Mouse (Mus musculus): ENCODE results near the gene Myh8. TPM values are rescaled to one million over a fixed set of nuclear protein-coding genes. Genes with fewer than 3 reads are reported as not detected.

Gene Myh8
- polyA plus RNA-seq, 1 experiment, result not detected

DNA sequence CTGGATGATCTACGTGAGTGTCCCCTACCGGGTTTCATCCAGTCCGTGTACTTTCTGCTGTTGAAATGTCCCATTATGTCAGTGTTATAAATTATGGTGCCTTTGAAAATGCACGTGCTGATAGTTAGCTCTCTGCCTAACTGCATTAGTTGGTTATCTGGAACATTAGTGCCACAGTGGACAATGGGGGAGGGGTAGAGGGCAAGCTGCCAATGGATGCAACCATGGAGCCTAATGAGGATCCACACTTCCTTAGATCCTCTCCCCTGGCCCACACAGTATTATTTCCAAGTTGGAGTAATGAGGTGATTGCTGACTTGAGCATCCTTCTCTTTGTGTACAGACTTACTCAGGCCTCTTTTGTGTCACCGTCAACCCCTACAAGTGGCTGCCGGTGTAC, 35.9 kb upstream of the Myh8 start:
- no peak for TF ChIP-seq CTCF (IDR thresholded peaks at IDR 0.05; ENCODE audit: extremely low read depth, insufficient read length, insufficient replicate concordance, low read depth, low read length)
- TF ChIP-seq POLR2A (IDR thresholded peaks at IDR 0.05; ENCODE audit: low read depth, low read length), result no peak
- no peaks in the 10 kb centered on the region for H3K27me3 ChIP-seq (ENCODE audit: control insufficient read depth, insufficient read depth, low read length)
- WGBS, result 80% methylated on average over 6 of the region's 6 CpGs
- no peaks in the 10 kb centered on the region for H3K4me1 ChIP-seq (ENCODE audit: control insufficient read depth, insufficient read depth, insufficient read length, low read length)
- no peak overlapping the region for H3K4me3 ChIP-seq (ENCODE audit: low read depth, low read length)
- H3K36me3 ChIP-seq (ENCODE audit: control insufficient read depth, insufficient read depth, low read length), result no peaks in the 10 kb centered on the region
- no peak overlapping the region for H3K27ac ChIP-seq (ENCODE audit: insufficient read depth, low read depth, low read length)

GRCm38 (mm10) chr11:67253691-67254090, 23.2 kb upstream of the Myh8 start:
- Histone ChIP-seq H3K4me1 (ENCODE audit: control insufficient read depth, insufficient read depth, insufficient read length, low read length) (no peaks in the 10 kb centered on the region), H3K27ac (ENCODE audit: insufficient read depth, low read depth, low read length) (no peak overlapping the region), H3K36me3 (ENCODE audit: control insufficient read depth, insufficient read depth, low read length) (no peaks in the 10 kb centered on the region), H3K27me3 (ENCODE audit: control insufficient read depth, insufficient read depth, low read length) (no peaks in the 10 kb centered on the region), H3K4me3 (ENCODE audit: low read depth, low read length) (no peak overlapping the region)
- 90% methylated on average over 4 of the region's 4 CpGs for WGBS
- TF ChIP-seq CTCF (IDR thresholded peaks at IDR 0.05; ENCODE audit: extremely low read depth, insufficient read length, insufficient replicate concordance, low read depth, low read length) (no peak), POLR2A (IDR thresholded peaks at IDR 0.05; ENCODE audit: low read depth, low read length) (no peak)

DNA sequence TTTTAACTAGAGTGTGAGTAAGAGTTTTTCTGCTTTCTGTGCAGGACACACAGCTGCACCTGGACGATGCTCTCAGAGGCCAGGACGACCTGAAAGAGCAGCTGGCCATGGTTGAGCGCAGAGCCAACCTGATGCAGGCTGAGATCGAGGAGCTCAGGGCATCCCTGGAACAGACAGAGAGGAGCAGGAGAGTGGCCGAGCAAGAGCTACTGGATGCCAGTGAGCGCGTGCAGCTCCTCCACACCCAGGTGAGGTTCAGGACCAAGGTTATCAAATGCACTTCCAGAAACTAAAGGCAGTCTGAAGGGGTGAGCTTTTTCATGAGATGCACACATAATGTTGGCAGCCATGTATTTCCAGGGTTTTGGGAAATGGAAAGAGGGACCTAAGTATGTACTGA, 19.9 kb upstream of the Myh8 start:
- no peaks in the 10 kb centered on the region for H3K36me3 ChIP-seq (ENCODE audit: control insufficient read depth, insufficient read depth, low read length)
- no peak overlapping the region for H3K4me3 ChIP-seq (ENCODE audit: low read depth, low read length)
- no peaks in the 10 kb centered on the region for H3K27me3 ChIP-seq (ENCODE audit: control insufficient read depth, insufficient read depth, low read length)
- H3K27ac ChIP-seq (ENCODE audit: insufficient read depth, low read depth, low read length), result no peak overlapping the region
- 82% methylated on average over 7 of the region's 7 CpGs for WGBS
- no peak for TF ChIP-seq POLR2A (IDR thresholded peaks at IDR 0.05; ENCODE audit: low read depth, low read length)
- no peak for TF ChIP-seq CTCF (IDR thresholded peaks at IDR 0.05; ENCODE audit: extremely low read depth, insufficient read length, insufficient replicate concordance, low read depth, low read length)
- no peaks in the 10 kb centered on the region for H3K4me1 ChIP-seq (ENCODE audit: control insufficient read depth, insufficient read depth, insufficient read length, low read length)

DNA sequence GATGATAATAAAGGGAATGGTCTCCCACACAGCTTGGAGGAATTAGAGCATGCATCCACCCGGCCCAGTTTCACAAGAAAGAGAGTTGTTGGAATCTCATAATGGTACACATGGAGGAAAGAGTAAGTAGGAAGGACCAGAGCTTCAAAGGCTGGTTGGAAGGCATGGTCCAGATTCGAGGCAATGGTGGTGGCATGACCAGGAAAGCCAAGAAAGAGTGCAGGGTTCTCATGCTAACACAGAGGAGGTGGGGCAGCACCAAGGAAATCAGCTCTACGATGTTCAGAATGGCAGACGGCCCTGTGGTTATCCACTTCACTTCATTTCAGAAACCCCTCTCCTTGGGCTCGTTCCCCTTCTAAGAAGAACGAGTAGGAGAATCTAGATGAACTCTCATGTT, 16.0 kb upstream of the Myh8 start:
- TF ChIP-seq POLR2A (IDR thresholded peaks at IDR 0.05; ENCODE audit: low read depth, low read length), result no peak
- no peaks in the 10 kb centered on the region for H3K4me1 ChIP-seq (ENCODE audit: control insufficient read depth, insufficient read depth, insufficient read length, low read length)
- H3K36me3 ChIP-seq (ENCODE audit: control insufficient read depth, insufficient read depth, low read length), result no peaks in the 10 kb centered on the region
- H3K27me3 ChIP-seq (ENCODE audit: control insufficient read depth, insufficient read depth, low read length), result no peaks in the 10 kb centered on the region
- no peak overlapping the region for H3K27ac ChIP-seq (ENCODE audit: insufficient read depth, low read depth, low read length)
- 77% methylated on average over 6 of the region's 6 CpGs for WGBS
- H3K4me3 ChIP-seq (ENCODE audit: low read depth, low read length), result no peak overlapping the region

GRCm38 (mm10) chr11:67293440-67293839, 16.5 kb downstream of the Myh8 start:
- H3K27ac ChIP-seq (ENCODE audit: insufficient read depth, low read depth, low read length), result no peak overlapping the region
- H3K36me3 ChIP-seq (ENCODE audit: control insufficient read depth, insufficient read depth, low read length), result no peaks in the 10 kb centered on the region
- no peaks in the 10 kb centered on the region for H3K4me1 ChIP-seq (ENCODE audit: control insufficient read depth, insufficient read depth, insufficient read length, low read length)
- WGBS, result 70% methylated on average over 1 of the region's 1 CpGs
- no peaks in the 10 kb centered on the region for H3K27me3 ChIP-seq (ENCODE audit: control insufficient read depth, insufficient read depth, low read length)
- TF ChIP-seq POLR2A (IDR thresholded peaks at IDR 0.05; ENCODE audit: low read depth, low read length), result no peak
- no peak for TF ChIP-seq CTCF (IDR thresholded peaks at IDR 0.05; ENCODE audit: extremely low read depth, insufficient read length, insufficient replicate concordance, low read depth, low read length)
- no peak overlapping the region for H3K4me3 ChIP-seq (ENCODE audit: low read depth, low read length)

DNA sequence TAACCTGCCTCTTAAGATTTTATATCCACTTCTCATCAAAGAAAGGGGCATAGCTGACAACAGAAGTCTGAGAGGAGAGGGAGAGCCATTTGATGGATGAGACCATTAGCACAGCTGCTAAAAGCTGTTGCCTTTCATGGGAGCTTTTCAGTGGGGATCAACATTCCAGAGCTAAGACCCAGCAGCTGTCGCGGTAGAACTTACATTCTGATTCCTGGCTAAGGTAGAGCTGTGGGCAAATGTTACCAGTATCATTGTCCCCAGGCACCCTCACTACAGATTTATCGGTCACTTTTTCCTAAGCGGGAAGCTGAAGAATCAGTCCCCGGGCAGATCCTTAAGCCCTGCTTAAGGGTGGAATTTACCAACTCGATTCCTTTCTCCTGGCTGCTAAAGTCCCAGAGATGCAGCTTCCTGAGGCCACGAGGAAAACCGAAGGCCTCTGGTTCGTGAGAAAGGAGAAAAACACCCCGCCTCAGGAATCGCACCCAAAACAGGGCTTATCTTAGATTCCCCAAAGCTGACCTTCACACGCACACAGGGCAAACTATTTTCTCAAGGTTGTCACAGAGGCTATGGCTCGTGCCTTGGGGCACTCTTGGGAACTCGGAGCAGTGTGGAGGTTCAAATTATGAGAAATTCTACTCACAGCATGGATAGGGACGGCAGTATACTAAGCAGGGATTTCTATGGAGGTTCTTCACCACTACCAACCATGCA, 37.0 kb downstream of the Myh8 start:
- Histone ChIP-seq H3K4me3 (ENCODE audit: low read depth, low read length) (no peak overlapping the region), H3K27ac (ENCODE audit: insufficient read depth, low read depth, low read length) (no peak overlapping the region), H3K4me1 (ENCODE audit: control insufficient read depth, insufficient read depth, insufficient read length, low read length) (no peaks in the 10 kb centered on the region), H3K36me3 (ENCODE audit: control insufficient read depth, insufficient read depth, low read length) (no peaks in the 10 kb centered on the region), H3K27me3 (ENCODE audit: control insufficient read depth, insufficient read depth, low read length) (no peaks in the 10 kb centered on the region)
- 56% methylated on average over 15 of the region's 15 CpGs for WGBS
- TF ChIP-seq POLR2A (IDR thresholded peaks at IDR 0.05; ENCODE audit: low read depth, low read length) (no peak), CTCF (IDR thresholded peaks at IDR 0.05; ENCODE audit: extremely low read depth, insufficient read length, insufficient replicate concordance, low read depth, low read length) (no peak)

DNA sequence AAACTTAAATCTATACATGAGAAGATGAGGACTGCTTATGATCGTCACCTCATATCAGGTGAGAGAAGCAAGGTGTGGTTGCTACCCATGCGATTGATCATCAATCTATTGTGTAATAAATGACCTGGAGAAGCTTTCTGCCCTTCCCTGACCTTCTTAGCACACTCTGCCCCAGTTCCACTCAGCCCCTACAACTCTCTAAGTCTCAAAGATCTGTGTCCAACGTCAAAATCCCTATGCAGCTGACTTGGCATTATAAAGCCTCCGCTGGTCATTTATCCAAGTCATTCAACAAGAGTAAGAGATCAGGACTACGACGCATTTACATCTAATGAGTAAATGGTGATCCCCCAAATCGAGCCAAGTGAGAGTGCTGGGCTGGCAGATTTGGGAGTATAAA, 44.4 kb downstream of the Myh8 start, which contains the start of gene Myh13:
Gene Myh13 (plus strand): TSS at position 301 of the 400 bp plus-strand sequence.
- 83% methylated on average over 7 of the region's 7 CpGs for WGBS

More for the DNA sequence above, 44.4 kb downstream of the Myh8 start, which contains the start of gene Myh13:
- Histone ChIP-seq H3K4me3 (ENCODE audit: low read depth, low read length) (no peak within 1 kb of the TSS), H3K36me3 (ENCODE audit: control insufficient read depth, insufficient read depth, low read length) (no peaks in the 10 kb centered on the region), H3K4me1 (ENCODE audit: control insufficient read depth, insufficient read depth, insufficient read length, low read length) (no peaks in the 10 kb centered on the region), H3K27me3 (ENCODE audit: control insufficient read depth, insufficient read depth, low read length) (no peaks in the 10 kb centered on the region), H3K27ac (ENCODE audit: insufficient read depth, low read depth, low read length) (no peak within 1 kb of the TSS)
- TF ChIP-seq CTCF (IDR thresholded peaks at IDR 0.05; ENCODE audit: extremely low read depth, insufficient read length, insufficient replicate concordance, low read depth, low read length), result no peak
- no peak for TF ChIP-seq POLR2A (IDR thresholded peaks at IDR 0.05; ENCODE audit: low read depth, low read length)

All from small intestine, adult 2 months (tissue).